Mouse (Mus musculus): ENCODE measurements around the gene Mmp17.

The Mmp17 gene

GRCm38 (mm10) chr5:129583761-129584582 lies at the start of gene Mmp17:
TSS of gene Mmp17 (plus strand) at chr5:129584169.
- DNase-seq (ENCODE audit: low spot score in 2 of 2) = peak; percentile 87 to 88

GRCm38 (mm10) chr5:129534500-129534899 lies 49.5 kb upstream of the Mmp17 start:
- peak; percentile 35 to 51 for DNase-seq (ENCODE audit: low spot score in 2 of 2)

- DNase-seq (ENCODE audit: low spot score in 2 of 2) = no peak
These were observed 48.9 kb upstream of the Mmp17 start for GRCm38 (mm10) chr5:129535021-129535420.

GRCm38 (mm10) chr5:129535431-129535830 lies 48.5 kb upstream of the Mmp17 start:
- DNase-seq (ENCODE audit: low spot score in 2 of 2) = no peak

- no peak for DNase-seq (ENCODE audit: low spot score in 2 of 2)
These were observed 45.1 kb upstream of the Mmp17 start for GRCm38 (mm10) chr5:129538826-129539225.

GRCm38 (mm10) chr5:129542236-129542635 lies 41.7 kb upstream of the Mmp17 start:
- DNase-seq (ENCODE audit: low spot score in 2 of 2) = no peak

- DNase-seq (ENCODE audit: low spot score in 2 of 2) = no peak
These were observed 38.2 kb upstream of the Mmp17 start for GRCm38 (mm10) chr5:129545787-129546186.

- DNase-seq (ENCODE audit: low spot score in 2 of 2) = no peak
These were observed 34.3 kb upstream of the Mmp17 start for GRCm38 (mm10) chr5:129549716-129550115.

- DNase-seq (ENCODE audit: low spot score in 2 of 2) = no peak
These were observed 33.2 kb upstream of the Mmp17 start for GRCm38 (mm10) chr5:129550790-129551189.

GRCm38 (mm10) chr5:129551991-129552390 lies 32.0 kb upstream of the Mmp17 start:
- DNase-seq (ENCODE audit: low spot score in 2 of 2) = no peak

GRCm38 (mm10) chr5:129553642-129554041 lies 30.3 kb upstream of the Mmp17 start:
- no peak for DNase-seq (ENCODE audit: low spot score in 2 of 2)

GRCm38 (mm10) chr5:129558591-129558990 lies 25.4 kb upstream of the Mmp17 start:
- DNase-seq (ENCODE audit: low spot score in 2 of 2) = no peak

- DNase-seq (ENCODE audit: low spot score in 2 of 2) = no peak
These were observed 24.7 kb upstream of the Mmp17 start for GRCm38 (mm10) chr5:129559283-129559682.

- DNase-seq (ENCODE audit: low spot score in 2 of 2) = no peak
These were observed 21.6 kb upstream of the Mmp17 start for GRCm38 (mm10) chr5:129562342-129562741.

GRCm38 (mm10) chr5:129568596-129568995 lies 15.4 kb upstream of the Mmp17 start:
- no peak for DNase-seq (ENCODE audit: low spot score in 2 of 2)

GRCm38 (mm10) chr5:129578201-129578600 lies 5.8 kb upstream of the Mmp17 start:
- no peak for DNase-seq (ENCODE audit: low spot score in 2 of 2)

- no peak for DNase-seq (ENCODE audit: low spot score in 2 of 2)
These were observed 3.9 kb upstream of the Mmp17 start for GRCm38 (mm10) chr5:129580046-129580445.

GRCm38 (mm10) chr5:129580572-129580971 lies 3.4 kb upstream of the Mmp17 start:
- DNase-seq (ENCODE audit: low spot score in 2 of 2) = no peak

GRCm38 (mm10) chr5:129581015-129581414 lies 3.0 kb upstream of the Mmp17 start:
- no peak for DNase-seq (ENCODE audit: low spot score in 2 of 2)

- DNase-seq (ENCODE audit: low spot score in 2 of 2) = peak in 1 of 2 experiments; percentile 33
These were observed 638 bp upstream of the Mmp17 start for GRCm38 (mm10) chr5:129583331-129583730.

- DNase-seq (ENCODE audit: low spot score in 2 of 2) = peak in 1 of 2 experiments; percentile 57
These were observed 893 bp downstream of the Mmp17 start for GRCm38 (mm10) chr5:129584583-129585541.

GRCm38 (mm10) chr5:129586016-129586415 lies 2.0 kb downstream of the Mmp17 start:
- peak; percentile 74 to 82 for DNase-seq (ENCODE audit: low spot score in 2 of 2)

All from frontal cortex, postnatal 10 days (tissue).